Mouse (Mus musculus) frontal cortex, adult (tissue): ENCODE measurements around the gene Trim58.

Experiments
- ATAC-seq: cut with Nextera tagmentation; 2 replicates; pipeline ENCODE4 v1.9.2; 2017; ENCODE audit warnings: mild to moderate bottlenecking, moderate library complexity, mixed read lengths; ENCODE audit not compliant: low TSS enrichment

Trim58 gene

GRCm38 (mm10) chr11:58640272-58640867, at the start of gene Trim58:
Gene Trim58 (plus strand): TSS chr11:58640465.
- ATAC-seq, result peak; percentile 34; the same call in 1 of the 2 replicates

GRCm38 (mm10) chr11:58594814-58595213, 45.5 kb upstream of the Trim58 start, which contains the start of gene Olfr324:
Gene Olfr324 (plus strand): TSS chr11:58595114.
- no peak for ATAC-seq

- ATAC-seq, result no peak
Measured at GRCm38 (mm10) chr11:58597837-58598236, 42.4 kb upstream of the Trim58 start.

DNA sequence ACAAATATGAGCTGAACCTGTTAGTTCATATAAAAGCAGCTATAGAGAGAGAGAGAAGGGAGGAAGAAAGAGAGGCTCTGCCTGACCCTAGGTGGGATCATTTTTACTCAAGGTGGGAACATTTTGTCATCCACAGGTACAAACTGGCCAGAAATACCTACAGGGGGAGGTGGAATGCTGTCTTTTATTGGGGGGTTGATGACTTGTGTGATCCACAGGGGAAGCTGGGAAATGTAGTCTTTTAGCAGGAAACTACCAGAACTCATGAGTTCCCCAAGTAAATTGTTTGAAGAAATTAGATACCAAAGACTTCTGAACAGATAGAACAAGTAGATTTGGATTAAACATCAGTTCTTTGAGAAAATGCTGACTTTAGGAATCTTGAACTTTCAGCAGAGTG, 38.2 kb upstream of the Trim58 start:
- no peak for ATAC-seq

DNA sequence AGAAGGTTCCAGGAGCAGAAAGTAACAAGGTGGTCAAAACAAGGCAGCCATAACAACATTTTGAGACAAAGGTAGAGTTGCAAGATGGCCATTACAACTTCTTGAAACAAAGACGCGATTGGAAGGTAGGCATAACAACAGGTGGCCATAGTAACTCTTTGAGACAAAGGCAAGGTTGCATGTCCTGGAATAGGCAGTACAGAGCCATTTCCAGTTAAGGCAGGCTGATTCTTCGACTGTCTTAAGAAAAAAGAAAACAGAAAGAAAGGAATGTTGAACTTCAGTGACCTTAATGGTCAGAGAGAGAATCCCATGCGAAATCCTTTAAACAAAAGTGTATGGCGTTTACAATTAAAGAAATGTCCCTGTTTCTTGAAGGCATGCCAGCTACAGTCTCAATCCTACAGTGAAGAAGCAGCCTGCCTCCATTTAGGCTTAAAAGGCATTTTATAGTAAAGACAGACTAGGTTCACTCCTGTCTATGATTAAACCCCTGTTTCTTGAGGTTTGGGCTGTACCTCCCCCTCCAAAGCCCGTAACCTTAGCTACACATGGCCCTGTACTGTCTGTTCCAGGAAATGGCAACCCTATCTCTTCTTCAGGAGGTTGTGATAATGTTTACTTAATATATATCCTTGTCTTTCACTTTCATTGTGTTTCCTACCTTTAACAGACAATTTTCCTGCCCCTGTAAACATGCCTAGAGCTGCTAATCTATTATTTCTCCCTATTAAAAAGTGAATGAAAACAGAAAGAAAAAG, 37.3 kb upstream of the Trim58 start:
- ATAC-seq, result no peak

DNA sequence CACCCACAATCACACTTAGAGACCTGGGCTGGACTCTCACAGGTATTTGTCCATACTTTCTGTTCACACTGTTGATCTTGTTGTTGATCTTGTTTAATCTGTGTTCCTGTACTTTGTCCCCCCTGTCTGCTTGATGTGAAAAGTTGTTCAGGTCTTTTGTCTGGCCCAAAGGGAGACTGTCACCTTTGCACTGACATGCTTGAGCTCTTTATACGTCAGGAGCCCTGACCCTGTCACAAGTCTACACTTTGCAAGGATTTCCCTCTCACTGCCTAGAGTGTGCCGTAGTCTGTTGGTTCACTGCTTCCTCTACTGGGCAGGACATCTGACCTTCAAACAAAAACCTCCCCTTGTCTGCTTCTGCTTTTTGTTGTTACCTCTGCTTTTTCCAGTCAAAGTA, 35.6 kb upstream of the Trim58 start:
- ATAC-seq, result no peak

- no peak for ATAC-seq
Measured at GRCm38 (mm10) chr11:58605228-58605627, 35.0 kb upstream of the Trim58 start.

GRCm38 (mm10) chr11:58606177-58606919, 33.9 kb upstream of the Trim58 start:
- ATAC-seq, result no peak

DNA sequence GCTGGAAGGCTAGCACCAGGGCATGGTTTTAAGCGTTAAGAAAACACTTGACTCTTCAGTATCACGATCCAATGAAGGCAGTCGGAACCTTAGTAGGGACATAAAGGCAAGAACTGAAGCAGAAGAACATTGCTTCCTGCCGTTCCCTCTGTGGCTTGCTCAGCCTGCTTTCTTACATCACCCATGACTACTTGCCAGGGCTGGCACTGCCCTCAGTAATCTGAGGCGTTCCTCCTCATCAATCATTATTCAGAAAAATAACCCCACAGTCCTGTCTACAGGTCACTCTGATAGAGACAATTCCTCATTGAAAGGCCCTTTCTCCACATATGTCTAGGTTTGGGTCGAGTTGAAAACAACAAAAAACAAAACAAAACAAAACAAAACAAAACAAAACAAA, 33.2 kb upstream of the Trim58 start:
- no peak for ATAC-seq

DNA sequence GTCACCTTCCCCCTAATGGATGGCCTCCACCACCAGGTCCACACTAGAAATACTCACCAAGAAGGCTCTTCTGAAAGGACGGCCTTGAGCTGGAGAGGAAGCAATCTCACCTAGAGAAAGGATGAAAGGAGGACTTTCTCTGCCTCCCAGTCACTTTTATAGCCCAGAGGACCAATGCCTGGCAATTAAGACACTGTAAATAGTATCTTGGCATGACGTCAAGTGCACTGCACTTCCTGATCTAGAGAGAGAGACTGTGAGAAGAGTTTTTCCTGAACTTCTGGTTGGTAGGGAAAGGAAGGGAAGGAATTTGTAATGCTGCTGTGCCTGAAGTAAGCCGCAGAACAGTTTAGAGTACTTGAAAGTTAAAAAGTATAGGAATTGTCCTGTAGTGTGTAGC, 26.9 kb upstream of the Trim58 start:
- ATAC-seq, result no peak

DNA sequence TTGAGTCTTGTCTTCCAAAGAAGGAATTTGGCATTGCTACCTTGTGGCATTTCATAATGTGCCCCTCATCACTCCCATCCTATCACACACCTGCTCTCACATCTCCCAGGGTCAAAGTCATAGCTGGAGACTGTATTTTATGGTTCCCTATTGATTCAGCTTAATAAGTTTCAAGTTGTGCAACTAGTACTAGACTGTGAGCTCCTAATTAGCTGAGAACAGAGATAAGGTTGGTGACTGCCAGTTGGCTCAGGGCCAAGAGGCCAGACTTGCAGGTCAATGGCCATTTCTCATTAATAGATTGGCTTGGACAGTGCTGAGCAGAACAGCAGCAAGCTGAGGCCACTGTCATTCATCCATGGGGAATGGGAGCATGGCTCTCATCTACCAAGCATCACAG, 25.7 kb upstream of the Trim58 start:
- ATAC-seq, result no peak

DNA sequence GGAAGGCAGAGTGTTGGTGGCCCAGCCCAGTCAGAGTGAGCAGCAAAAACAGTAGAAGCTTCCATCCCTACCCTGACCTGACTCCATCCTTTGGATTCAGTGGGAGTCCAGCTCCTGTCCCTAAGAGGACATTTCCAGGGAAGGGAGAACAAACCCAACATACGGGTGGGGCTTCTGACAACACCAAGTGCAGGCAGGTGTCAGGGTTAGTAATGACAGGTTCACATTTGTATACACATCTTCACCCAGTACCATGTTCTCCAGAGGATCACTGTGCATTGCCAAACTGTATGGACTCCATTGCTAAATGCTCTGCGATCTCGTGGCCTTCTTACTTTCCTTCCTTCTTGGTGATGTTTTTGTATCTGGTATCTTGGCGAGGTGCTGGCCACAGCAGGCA, 24.3 kb upstream of the Trim58 start, which contains the start of gene 2210407C18Rik:
TSS of gene 2210407C18Rik (minus strand) at position 101 of the 400 bp plus-strand sequence.
- no peak for ATAC-seq

DNA sequence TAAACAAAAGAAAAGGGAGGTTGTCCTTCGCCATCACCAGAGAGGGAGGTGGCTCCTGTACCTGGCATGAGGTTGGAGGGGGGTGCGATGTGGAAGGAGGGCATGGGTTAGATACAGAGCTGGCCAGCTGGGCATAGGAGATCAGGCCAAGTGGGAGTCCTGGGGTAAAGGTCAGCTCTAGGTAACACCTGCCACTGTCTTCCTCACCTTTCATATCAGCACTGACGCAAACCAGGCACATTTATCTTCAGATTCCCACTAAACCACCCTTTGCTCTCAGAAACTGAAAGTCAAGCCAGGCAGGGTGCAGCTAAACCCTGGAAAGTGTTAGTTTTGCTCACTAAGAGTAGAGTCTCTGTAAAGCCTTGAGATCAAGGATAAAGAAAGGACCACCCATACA, 21.9 kb upstream of the Trim58 start:
- ATAC-seq, result no peak

- peak; percentile 13; the same call in 1 of the 2 replicates for ATAC-seq
Measured at GRCm38 (mm10) chr11:58618793-58619192, 21.5 kb upstream of the Trim58 start.

DNA sequence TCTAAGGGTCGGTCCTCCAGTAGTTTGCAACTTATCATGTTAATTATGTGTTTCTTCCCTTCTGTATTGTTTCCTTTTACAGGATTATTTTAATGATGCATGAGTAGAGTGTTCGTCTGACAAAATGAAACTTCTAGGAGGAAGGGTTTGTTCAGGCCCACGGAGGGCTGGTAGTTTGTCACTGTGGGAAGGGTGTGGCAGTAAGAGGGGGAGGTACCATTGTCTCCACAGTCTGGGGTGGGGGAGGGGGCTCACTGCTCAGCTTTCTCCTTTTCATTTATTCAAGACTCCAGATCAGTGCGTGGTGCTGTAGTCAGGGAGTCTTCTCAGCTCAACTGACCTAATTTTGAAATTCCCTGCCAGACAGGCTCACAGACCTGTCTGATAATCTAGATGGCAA, 14.1 kb upstream of the Trim58 start:
- ATAC-seq, result no peak

DNA sequence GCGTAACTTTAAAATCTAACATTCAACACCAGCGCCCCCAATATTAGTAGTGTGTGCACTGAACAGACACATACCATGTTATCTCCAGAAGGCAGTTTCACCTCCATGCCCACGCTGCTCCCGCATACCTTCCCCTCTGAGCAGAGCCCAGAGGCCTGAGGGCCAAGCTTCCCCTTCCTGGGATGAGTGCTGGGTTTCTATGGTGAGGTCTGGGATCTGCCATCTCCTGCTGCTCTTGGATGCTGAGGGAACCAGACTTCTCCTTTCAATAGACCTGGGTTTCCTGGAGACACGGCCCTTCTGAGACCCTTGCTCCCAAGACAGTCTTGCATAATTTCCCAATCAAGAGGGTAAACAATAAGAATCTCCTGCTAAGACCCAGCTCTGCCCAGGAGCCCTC, 9.9 kb upstream of the Trim58 start, which contains the start of gene Olfr323:
TSS of gene Olfr323 (minus strand) at position 101 of the 400 bp plus-strand sequence.
- ATAC-seq, result no peak

- no peak for ATAC-seq
Measured at GRCm38 (mm10) chr11:58634878-58635277, 5.4 kb upstream of the Trim58 start.

GRCm38 (mm10) chr11:58636376-58636977, 3.8 kb upstream of the Trim58 start:
- peak; percentile 62; the same call in 1 of the 2 replicates for ATAC-seq

- ATAC-seq, result no peak
Measured at GRCm38 (mm10) chr11:58638176-58638701, 2.0 kb upstream of the Trim58 start.

DNA sequence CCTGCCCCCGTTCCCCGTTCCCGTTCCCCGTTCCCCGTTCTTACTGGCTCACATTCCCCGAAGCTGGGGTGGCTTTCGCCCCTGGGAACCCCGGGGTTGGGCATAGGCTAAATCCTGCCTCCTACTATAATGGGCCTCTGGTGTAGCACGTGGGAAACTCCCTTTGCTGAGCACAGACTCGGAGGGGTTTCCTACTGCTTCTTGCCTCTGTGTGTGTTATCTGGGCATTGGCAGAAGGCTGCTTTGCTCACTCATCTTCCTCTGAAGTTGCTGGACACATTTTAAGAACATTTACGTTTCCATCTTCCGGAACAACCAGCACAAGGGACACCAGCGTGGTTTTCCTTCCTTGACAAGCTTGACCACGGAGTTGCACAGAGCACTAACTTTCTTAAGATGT, 792 bp downstream of the Trim58 start:
- no peak for ATAC-seq

GRCm38 (mm10) chr11:58641638-58642358, 1.5 kb downstream of the Trim58 start:
- ATAC-seq, result no peak
